Mouse (Mus musculus) bone marrow macrophage, adult 2 months (primary cell): ENCODE results near the gene Rara.

Experiments used
- CTCF ChIP-seq: IDR thresholded peaks from 2 replicates; pipeline ENCODE4 v1.5.1; 2012; ENCODE audit warnings: low read depth, mild to moderate bottlenecking, low read length, moderate library complexity
- POLR2A ChIP-seq: IDR thresholded peaks from 2 replicates; pipeline ENCODE4 v1.6.1; 2012; ENCODE audit warnings: mild to moderate bottlenecking, low read depth, low read length, borderline replicate concordance

- TF ChIP-seq CTCF = no peak
- TF ChIP-seq POLR2A = no peak
Measured at GRCm38 (mm10) chr11:98973584-98973983, 46.0 kb downstream of the Rara start.
